In genomic region chr8:20296803-20297702, GRCm38 (mm10) we compare ENCODE assay signal across 7 mouse cellular contexts.
A peak's percentile ranks its signal among the peaks of the same experiment; 100 is the strongest.
DNase-seq lines count a peak whose midpoint lies in the region; ATAC-seq lines count a peak whose summit lies in the region.
"Not testable (repeated sequence)": the region's sequence is repeated elsewhere in the genome, so short reads cannot be mapped to it uniquely, and the experiment has no call there.

No protein-coding gene starts in this region.

- H3K4me3 ChIP-seq in embryonic facial prominence, embryonic 10.5 days = peak overlapping the region; percentile 64
- H3K4me3 ChIP-seq in limb, embryonic 11.5 days (ENCODE audit: low read depth, low read length) = peak overlapping the region; percentile 74
- peak overlapping the region; percentile 57 for H3K4me3 ChIP-seq in midbrain, embryonic 13.5 days (replicated peaks)

- H3K9me3 ChIP-seq in embryonic facial prominence, embryonic 10.5 days; limb, embryonic 11.5 days (ENCODE audit: control insufficient read depth, low read length); midbrain, embryonic 13.5 days: not testable (repeated sequence)

- peak; percentile 91 for ATAC-seq in limb, embryonic 11.5 days (ENCODE audit: insufficient number of reproducible peaks, low FRiP score, low TSS enrichment, low read depth)
- peak; percentile 100 for ATAC-seq in midbrain, embryonic 13.5 days

- H3K4me2 ChIP-seq in limb, embryonic 11.5 days (ENCODE audit: low read depth, severe bottlenecking) = peak overlapping the region; percentile 50
- H3K4me2 ChIP-seq in midbrain, embryonic 13.5 days (replicated peaks) = peak overlapping the region; percentile 57

- peak; percentile 88 for DNase-seq in adrenal gland, postnatal 14 days
- DNase-seq in embryonic facial prominence, embryonic 10.5 days (ENCODE audit: low spot score) = peak; percentile 85
- peak; percentile 98 for DNase-seq in heart, adult 11 months
- peak; percentile 82 for DNase-seq in kidney, adult 18-20 months
- peak; percentile 82 for DNase-seq in limb, embryonic 11.5 days (ENCODE audit: low spot score)
- peak; percentile 77 for DNase-seq in spleen, adult 12 weeks (ENCODE audit: low spot score)

- not testable (repeated sequence) for H3K36me3 ChIP-seq in embryonic facial prominence, embryonic 10.5 days (replicated peaks); limb, embryonic 11.5 days (ENCODE audit: control insufficient read depth, insufficient read depth, low read length); midbrain, embryonic 13.5 days

- 19% methylated on average over 72 of the region's 73 CpGs for WGBS in embryonic facial prominence, embryonic 10.5 days
- 9% methylated on average over 38 of the region's 73 CpGs for WGBS in limb, embryonic 11.5 days
- WGBS in midbrain, embryonic 13.5 days = 15% methylated on average over 72 of the region's 73 CpGs

- H3K27me3 ChIP-seq in embryonic facial prominence, embryonic 10.5 days (replicated peaks; ENCODE audit: low read depth, poor library complexity, severe bottlenecking); limb, embryonic 11.5 days (ENCODE audit: control insufficient read depth, insufficient read depth, low read length); midbrain, embryonic 13.5 days: not testable (repeated sequence)

- peak overlapping the region; percentile 90 for H3K9ac ChIP-seq in limb, embryonic 11.5 days (ENCODE audit: low read length)
- H3K9ac ChIP-seq in midbrain, embryonic 13.5 days (replicated peaks) = peak overlapping the region; percentile 78

- H3K27ac ChIP-seq in embryonic facial prominence, embryonic 10.5 days (replicated peaks) = peak overlapping the region; percentile 87
- not testable (repeated sequence) for H3K27ac ChIP-seq in limb, embryonic 11.5 days (replicated peaks; ENCODE audit: low read depth, low read length)
- H3K27ac ChIP-seq in midbrain, embryonic 13.5 days = peak overlapping the region; percentile 67

- H3K4me1 ChIP-seq in embryonic facial prominence, embryonic 10.5 days; limb, embryonic 11.5 days (ENCODE audit: control insufficient read depth, insufficient read depth, low read length); midbrain, embryonic 13.5 days (replicated peaks): not testable (repeated sequence)
